ENCODE assay signal across 13 mouse cellular contexts in the genomic region with DNA sequence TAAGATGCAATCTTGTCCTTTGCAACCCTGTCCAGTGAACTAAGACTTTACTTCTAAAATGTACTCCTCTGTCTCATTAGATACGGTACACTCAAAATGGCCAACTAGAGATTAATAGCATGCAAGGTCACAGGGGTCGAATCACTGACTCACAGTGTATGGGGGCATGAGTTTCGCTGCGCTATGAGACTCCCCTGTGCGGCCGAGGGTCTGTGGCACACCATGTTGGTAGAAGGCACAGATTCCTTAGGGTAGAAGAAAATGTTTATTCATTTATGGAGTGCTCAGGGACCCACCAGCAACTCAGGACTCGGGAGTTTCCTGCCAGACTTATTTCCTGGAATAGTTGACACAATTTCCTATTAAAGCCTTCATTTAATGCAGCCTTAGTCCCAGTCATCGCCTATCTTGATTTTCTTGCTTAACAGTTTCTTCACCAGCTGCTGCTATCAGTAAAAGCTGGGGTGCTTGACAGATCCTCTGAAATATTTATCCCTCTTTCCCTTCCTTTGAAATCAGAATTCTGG. TPM values are rescaled to one million over a fixed set of nuclear protein-coding genes. Genes with fewer than 3 reads are reported as not detected.
DNase-seq lines count a peak whose midpoint lies in the region; ATAC-seq and TF ChIP-seq lines count a peak whose summit lies in the region.
"Had no signal": no experiment of that assay in that cellular context is flagged by ENCODE, and none has a peak within 500 bp of the region (broad histone marks: within the 10 kb centered on the region; RNA-seq: fewer than 3 reads in every experiment).

No protein-coding gene starts in this region.

- no peak for DNase-seq in heart, postnatal 14 days
- DNase-seq in liver, postnatal 0 days, result no peak
- DNase-seq in liver, result no peak
- DNase-seq: gastrocnemius, postnatal 10 days; right cerebral cortex, postnatal 4 days had no signal

- no peaks in the 10 kb centered on the region for H3K27me3 ChIP-seq in heart, embryonic 14.5 days (ENCODE audit: control insufficient read depth, insufficient read depth, low read length)
- no peaks in the 10 kb centered on the region for H3K27me3 ChIP-seq in liver, postnatal 0 days (ENCODE audit: insufficient read depth, low read length)
- H3K27me3 ChIP-seq in embryonic facial prominence, embryonic 13.5 days, result peaks cover 6% of the 10 kb centered on the region
- H3K27me3 ChIP-seq in limb, embryonic 12.5 days, result no peaks in the 10 kb centered on the region
- no peaks in the 10 kb centered on the region for H3K27me3 ChIP-seq in hindbrain, embryonic 12.5 days
- H3K27me3 ChIP-seq: CH12.LX; embryonic facial prominence, embryonic 12.5 days; hindbrain, embryonic 15.5 days; Patski had no signal

- TF ChIP-seq CTCF in liver, postnatal 0 days (IDR thresholded peaks at IDR 0.05; ENCODE audit: low read depth), result no peak

- peak overlapping the region; percentile 40 for H3K4me2 ChIP-seq in heart, embryonic 14.5 days (ENCODE audit: low read length)
- no peak overlapping the region for H3K4me2 ChIP-seq in liver, postnatal 0 days (ENCODE audit: low read depth, low read length)
- no peak overlapping the region for H3K4me2 ChIP-seq in embryonic facial prominence, embryonic 13.5 days
- no peak overlapping the region for H3K4me2 ChIP-seq in limb, embryonic 12.5 days
- H3K4me2 ChIP-seq in hindbrain, embryonic 12.5 days (replicated peaks), result no peak overlapping the region
- H3K4me2 ChIP-seq: embryonic facial prominence, embryonic 12.5 days; hindbrain, embryonic 15.5 days had no signal

- TF ChIP-seq EP300 in liver, postnatal 0 days (IDR thresholded peaks at IDR 0.05; ENCODE audit: low read depth), result no peak

- no peak overlapping the region for H3K9ac ChIP-seq in heart, embryonic 14.5 days (ENCODE audit: low read length)
- no peak overlapping the region for H3K9ac ChIP-seq in liver, postnatal 0 days (replicated peaks)
- no peak overlapping the region for H3K9ac ChIP-seq in embryonic facial prominence, embryonic 13.5 days
- no peak overlapping the region for H3K9ac ChIP-seq in limb, embryonic 12.5 days (replicated peaks)
- H3K9ac ChIP-seq in hindbrain, embryonic 12.5 days, result no peak overlapping the region
- H3K9ac ChIP-seq: embryonic facial prominence, embryonic 12.5 days; hindbrain, embryonic 15.5 days had no signal

- no peaks in the 10 kb centered on the region; the same call in 1 of the 2 replicates for H3K36me3 ChIP-seq in heart, embryonic 14.5 days (ENCODE audit: control insufficient read depth, insufficient read depth, low read length)
- H3K36me3 ChIP-seq in liver, postnatal 0 days (replicated peaks; ENCODE audit: insufficient read depth, low read length), result no peaks in the 10 kb centered on the region
- H3K36me3 ChIP-seq in embryonic facial prominence, embryonic 13.5 days, result no peaks in the 10 kb centered on the region
- no peaks in the 10 kb centered on the region for H3K36me3 ChIP-seq in limb, embryonic 12.5 days
- no peaks in the 10 kb centered on the region for H3K36me3 ChIP-seq in hindbrain, embryonic 12.5 days
- H3K36me3 ChIP-seq: embryonic facial prominence, embryonic 12.5 days; hindbrain, embryonic 15.5 days had no signal

- peak overlapping the region; percentile 68 to 72 for H3K27ac ChIP-seq in heart, embryonic 14.5 days (replicated peaks in 1 of 2; ENCODE audit: control insufficient read depth in 1 of 2, insufficient read depth in 1 of 2, low read depth in 2 of 2, low read length in 2 of 2)
- H3K27ac ChIP-seq in liver, postnatal 0 days (ENCODE audit: low read depth), result peak overlapping the region; percentile 16
- H3K27ac ChIP-seq in embryonic facial prominence, embryonic 13.5 days, result no peak overlapping the region
- H3K27ac ChIP-seq in limb, embryonic 12.5 days, result 0 out of 2 replicates have a peak overlapping the region, but pooled peaks have one; percentile 17
- no peak overlapping the region for H3K27ac ChIP-seq in hindbrain, embryonic 12.5 days
- H3K27ac ChIP-seq: embryonic facial prominence, embryonic 12.5 days; hindbrain, embryonic 15.5 days had no signal

- H3K9me3 ChIP-seq in heart, embryonic 14.5 days (ENCODE audit: control insufficient read depth, low read length), result no peaks in the 10 kb centered on the region
- no peaks in the 10 kb centered on the region for H3K9me3 ChIP-seq in liver, postnatal 0 days (ENCODE audit: low read length)
- H3K9me3 ChIP-seq in embryonic facial prominence, embryonic 13.5 days, result no peaks in the 10 kb centered on the region
- no peaks in the 10 kb centered on the region for H3K9me3 ChIP-seq in limb, embryonic 12.5 days
- no peaks in the 10 kb centered on the region for H3K9me3 ChIP-seq in hindbrain, embryonic 12.5 days (replicated peaks)
- H3K9me3 ChIP-seq: embryonic facial prominence, embryonic 12.5 days; hindbrain, embryonic 15.5 days had no signal

- 57% methylated on average over 8 of the region's 8 CpGs for WGBS in heart, embryonic 14.5 days
- 68% methylated on average over 8 of the region's 8 CpGs for WGBS in liver, postnatal 0 days (ENCODE audit: insufficient replicate concordance)
- 70% methylated on average over 8 of the region's 8 CpGs for WGBS in embryonic facial prominence, embryonic 13.5 days
- 53% methylated on average over 8 of the region's 8 CpGs for WGBS in limb, embryonic 12.5 days
- WGBS in hindbrain, embryonic 12.5 days, result 62% methylated on average over 8 of the region's 8 CpGs

- no peak for ATAC-seq in heart, embryonic 14.5 days (ENCODE audit: insufficient number of reproducible peaks, insufficient read depth, low FRiP score, low read depth)
- no peak for ATAC-seq in liver, postnatal 0 days
- 0 out of 2 replicates have a peak, but pooled peaks have one; percentile 10 for ATAC-seq in embryonic facial prominence, embryonic 13.5 days (ENCODE audit: insufficient number of reproducible peaks, insufficient read depth, low FRiP score, low TSS enrichment, low read depth)
- no peak for ATAC-seq in limb, embryonic 12.5 days (ENCODE audit: insufficient number of reproducible peaks, insufficient read depth, low FRiP score, low TSS enrichment, low read depth)
- ATAC-seq in hindbrain, embryonic 12.5 days (ENCODE audit: low FRiP score), result no peak
- ATAC-seq: Patski had no signal

- H3K4me3 ChIP-seq in heart, embryonic 14.5 days (ENCODE audit: control insufficient read depth in 1 of 2, insufficient read depth in 1 of 2, low read depth in 1 of 2, low read length in 2 of 2), result no peak overlapping the region
- no peak overlapping the region for H3K4me3 ChIP-seq in liver, postnatal 0 days (ENCODE audit: low read depth, low read length)
- no peak overlapping the region for H3K4me3 ChIP-seq in embryonic facial prominence, embryonic 13.5 days
- H3K4me3 ChIP-seq in limb, embryonic 12.5 days (replicated peaks), result no peak overlapping the region
- H3K4me3 ChIP-seq in hindbrain, embryonic 12.5 days, result no peak overlapping the region
- H3K4me3 ChIP-seq: embryonic facial prominence, embryonic 12.5 days; hindbrain, embryonic 15.5 days had no signal

- peaks cover 2 to 10% of the 10 kb centered on the region in 2 experiments for H3K4me1 ChIP-seq in heart, embryonic 14.5 days (ENCODE audit: control insufficient read depth in 2 of 2, insufficient read depth in 2 of 2, low read length in 2 of 2)
- peaks cover 10% of the 10 kb centered on the region for H3K4me1 ChIP-seq in liver, postnatal 0 days (ENCODE audit: insufficient read depth)
- peaks cover 5% of the 10 kb centered on the region; the same call in 1 of the 2 replicates for H3K4me1 ChIP-seq in embryonic facial prominence, embryonic 13.5 days
- H3K4me1 ChIP-seq in limb, embryonic 12.5 days (replicated peaks), result peaks cover 40% of the 10 kb centered on the region
- no peaks in the 10 kb centered on the region for H3K4me1 ChIP-seq in hindbrain, embryonic 12.5 days
- H3K4me1 ChIP-seq: hindbrain, embryonic 15.5 days had no signal

- intact Hi-C loops in heart, postnatal 14 days (cut with DNase I), result loop anchor here (2.0 to 5.0 kb wide), 2 partner anchors 46 to 329 kb away; no protein-coding TSS in a partner anchor

RNA-seq across cellular contexts. Expression of a gene that starts 14.0 kb away (rescaled TPM):
- 12.7 and 13.2 TPM in 2 replicates for polyA plus RNA-seq in heart, embryonic 14.5 days (2014; fragmentation: Nextera tagmentation; extraction: Ambion mirVana)
- total RNA-seq in heart, postnatal 14 days (2021), result 10 to 100 TPM; 51.5 to 53.5 TPM
- 4.5 and 4.7 TPM in 2 replicates for polyA plus RNA-seq in liver, postnatal 0 days (2015; fragmentation: Nextera tagmentation; extraction: Ambion mirVana)
- polyA plus RNA-seq in embryonic facial prominence, embryonic 13.5 days (2015; fragmentation: Nextera tagmentation; extraction: Ambion mirVana), result 5.4 and 5.7 TPM in 2 replicates
- 13.2 and 14.8 TPM in 2 replicates for polyA plus RNA-seq in limb, embryonic 12.5 days (2016; fragmentation: Nextera tagmentation; extraction: Ambion mirVana)
- polyA plus RNA-seq in hindbrain, embryonic 12.5 days (2016; fragmentation: Nextera tagmentation; extraction: Ambion mirVana), result 4.6 and 5.9 TPM in 2 replicates

RNA-seq across cellular contexts. Expression of a gene that starts 14.2 kb away (rescaled TPM):
- 28.4 and 29.4 TPM in 2 replicates for polyA plus RNA-seq in heart, embryonic 14.5 days (2014; fragmentation: Nextera tagmentation; extraction: Ambion mirVana)
- 10 to 100 TPM; 49.4 to 51.3 TPM for total RNA-seq in heart, postnatal 14 days (2021)
- 31.7 and 32.4 TPM in 2 replicates for polyA plus RNA-seq in liver, postnatal 0 days (2015; fragmentation: Nextera tagmentation; extraction: Ambion mirVana)
- polyA plus RNA-seq in embryonic facial prominence, embryonic 13.5 days (2015; fragmentation: Nextera tagmentation; extraction: Ambion mirVana), result 24.0 and 26.0 TPM in 2 replicates
- polyA plus RNA-seq in limb, embryonic 12.5 days (2016; fragmentation: Nextera tagmentation; extraction: Ambion mirVana), result 20.6 and 25.0 TPM in 2 replicates
- polyA plus RNA-seq in hindbrain, embryonic 12.5 days (2016; fragmentation: Nextera tagmentation; extraction: Ambion mirVana), result 21.9 and 22.8 TPM in 2 replicates

Comparison
In these comparisons a context has a peak if more than half of its experiments do, and no peak if none do; other contexts are left out.
1. H3K27ac ChIP-seq: peak in heart, embryonic 14.5 days (2 of 2), liver, postnatal 0 days (single experiment) and limb, embryonic 12.5 days (single experiment); none in embryonic facial prominence, embryonic 13.5 days (single experiment) and hindbrain, embryonic 12.5 days (single experiment).